Mouse (Mus musculus): ENCODE results near the gene Cox6a2.

- TF ChIP-seq GATA1 (IDR thresholded peaks at IDR 0.05; ENCODE audit: low read length) (no peak), TAL1 (IDR thresholded peaks at IDR 0.05; ENCODE audit: low read length) (no peak)
These were observed 2.0 kb upstream of the Cox6a2 start for GRCm38 (mm10) chr7:128208187-128208586.

Data from erythroblast, embryonic 14.5 days (primary cell).